Mouse (Mus musculus): ENCODE results near the gene Pla2g12a. TPM values are rescaled to one million over a fixed set of nuclear protein-coding genes. Genes with fewer than 3 reads are reported as not detected.

The Pla2g12a gene
- total RNA-seq, 2 experiments from 2014 or later = 89.5 to 116 TPM

- DNase-seq (ENCODE audit: low spot score) = no peak
Observed at GRCm38 (mm10) chr3:129896591-129896990, 18.2 kb downstream of the Pla2g12a start.

DNA sequence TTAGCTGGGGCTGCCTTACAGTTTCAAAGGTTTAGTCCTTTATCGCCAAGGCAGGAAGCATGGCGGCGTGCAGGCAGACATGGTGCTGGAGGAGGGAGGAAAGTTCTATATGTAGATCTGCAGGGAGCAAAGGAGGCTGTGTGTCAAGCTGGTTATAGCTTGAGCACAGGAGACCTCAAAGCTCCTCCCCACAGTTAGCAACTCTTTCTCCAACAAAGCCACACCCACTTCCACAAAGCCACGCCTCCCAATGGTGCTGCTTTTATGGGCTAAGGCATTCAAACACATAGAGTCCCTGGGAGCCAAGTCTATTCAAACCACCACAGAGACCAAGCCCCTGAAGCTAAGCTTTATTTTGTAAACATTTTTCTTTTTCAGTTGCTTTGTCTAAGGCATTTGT lies 20.5 kb downstream of the Pla2g12a start:
- no peak for DNase-seq (ENCODE audit: low spot score)

DNA sequence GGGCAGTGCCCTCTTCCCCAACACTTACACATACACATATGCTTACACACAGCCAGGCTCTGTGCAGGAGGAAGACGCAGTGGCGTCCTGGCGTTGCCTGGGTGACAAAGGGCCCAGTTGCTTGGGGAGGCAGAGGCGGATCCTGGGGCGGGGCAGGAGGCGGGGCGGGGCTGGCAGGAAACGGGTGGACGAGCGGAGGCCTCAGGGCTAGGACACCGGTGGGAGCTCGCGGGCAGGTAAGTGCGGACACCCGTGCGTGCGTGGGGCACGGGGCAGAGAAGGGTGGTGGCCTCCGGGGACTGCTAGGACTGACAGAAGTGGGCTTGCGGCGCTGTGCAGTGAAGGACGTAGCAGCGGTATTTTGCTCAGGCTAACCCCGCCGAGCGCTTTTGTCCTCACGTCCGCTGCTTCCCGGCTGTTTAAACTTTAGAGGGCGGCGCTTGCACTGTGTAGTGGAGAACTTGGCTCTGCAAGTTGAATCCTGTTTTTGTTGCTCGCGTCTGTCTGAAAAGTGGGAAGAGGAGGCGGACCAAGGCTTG lies 22.9 kb downstream of the Pla2g12a start, which contains the start of gene Casp6:
Gene Casp6, plus strand, starts transcription at position 155 of the 539 bp plus-strand sequence.
- DNase-seq (ENCODE audit: low spot score) = peak; percentile 72

GRCm38 (mm10) chr3:129903369-129903768 lies 25.0 kb downstream of the Pla2g12a start:
- DNase-seq (ENCODE audit: low spot score) = no peak

- DNase-seq (ENCODE audit: low spot score) = no peak
Observed at GRCm38 (mm10) chr3:129903866-129904265, 25.5 kb downstream of the Pla2g12a start.

GRCm38 (mm10) chr3:129904381-129905132 lies 26.2 kb downstream of the Pla2g12a start:
- DNase-seq (ENCODE audit: low spot score) = no peak

DNA sequence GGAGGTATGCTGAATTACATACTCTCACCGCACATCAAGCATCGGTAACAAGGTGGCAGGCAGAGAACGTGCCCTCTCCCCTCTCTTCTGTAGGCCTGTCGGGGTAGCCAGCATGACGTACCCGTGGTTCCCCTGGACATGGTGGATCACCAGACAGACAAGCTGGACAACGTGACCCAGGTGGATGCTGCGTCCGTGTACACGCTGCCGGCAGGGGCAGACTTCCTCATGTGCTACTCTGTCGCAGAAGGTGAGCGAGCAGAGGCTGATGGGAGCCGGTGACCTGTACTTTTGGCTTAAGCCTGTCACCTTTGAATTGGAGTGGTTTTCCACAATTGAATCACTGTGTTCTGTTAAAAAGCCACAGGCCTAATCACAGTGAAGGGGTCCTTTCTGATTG lies 33.6 kb downstream of the Pla2g12a start:
- DNase-seq (ENCODE audit: low spot score) = no peak

GRCm38 (mm10) chr3:129913241-129913640 lies 34.8 kb downstream of the Pla2g12a start:
- DNase-seq (ENCODE audit: low spot score) = no peak

GRCm38 (mm10) chr3:129917424-129917823 lies 39.0 kb downstream of the Pla2g12a start:
- no peak for DNase-seq (ENCODE audit: low spot score)

- DNase-seq (ENCODE audit: low spot score) = peak; percentile 63
Observed at GRCm38 (mm10) chr3:129918434-129918833, 40.0 kb downstream of the Pla2g12a start.

- DNase-seq (ENCODE audit: low spot score) = no peak
Observed at GRCm38 (mm10) chr3:129923581-129923980, 45.2 kb downstream of the Pla2g12a start.

DNA sequence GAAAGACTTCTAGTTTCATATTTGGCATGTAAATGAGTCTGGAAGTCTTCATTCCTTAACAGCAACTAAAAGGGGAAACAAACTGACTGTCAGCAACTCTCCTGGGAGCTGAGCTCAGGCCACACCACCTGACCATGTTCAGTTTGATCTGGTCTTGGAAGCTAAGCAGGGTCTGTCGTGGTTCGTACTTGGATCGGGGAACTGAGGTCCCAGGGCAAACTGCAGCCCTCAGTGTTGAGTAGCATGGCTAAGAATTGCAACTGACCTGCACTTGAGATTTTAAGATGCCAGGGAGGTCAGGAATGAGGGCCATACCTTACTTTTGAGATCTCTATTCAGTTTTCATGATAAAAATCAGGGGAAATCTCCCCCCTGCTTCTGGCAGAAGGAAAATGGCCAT lies 47.5 kb downstream of the Pla2g12a start:
- no peak for DNase-seq (ENCODE audit: low spot score)

DNA sequence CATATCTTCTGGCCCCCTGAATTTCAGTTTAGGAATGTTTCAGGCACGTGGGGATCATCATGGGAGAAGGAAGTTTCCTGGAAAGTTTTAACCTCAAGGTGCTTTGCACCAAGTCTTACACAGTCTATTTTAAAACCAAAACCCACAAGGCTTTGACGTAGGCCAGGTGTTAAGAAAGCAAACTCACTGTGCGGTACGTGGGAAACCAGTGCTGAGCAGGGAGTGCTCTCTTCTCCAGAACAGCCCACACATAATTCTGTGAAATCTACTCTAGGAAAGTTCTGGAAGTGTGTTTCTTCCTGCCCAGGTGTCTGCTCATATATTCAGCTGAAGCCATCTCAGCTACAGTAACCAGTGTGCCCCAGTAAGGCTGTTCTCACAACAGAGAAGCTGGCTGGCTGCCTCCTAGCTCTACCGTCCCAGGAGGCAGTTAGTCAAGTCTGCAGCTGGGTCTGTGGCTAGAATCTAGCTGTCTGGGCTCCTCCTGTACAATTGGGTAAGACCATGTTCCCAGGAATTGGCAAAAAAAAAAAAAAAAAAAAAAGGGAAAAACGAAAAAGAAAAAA lies 51.9 kb downstream of the Pla2g12a start:
- peak; percentile 27 for DNase-seq (ENCODE audit: low spot score)

GRCm38 (mm10) chr3:129932443-129932842 lies 54.0 kb downstream of the Pla2g12a start:
- no peak for DNase-seq (ENCODE audit: low spot score)

- no peak for DNase-seq (ENCODE audit: low spot score)
Observed at GRCm38 (mm10) chr3:129936561-129936960, 58.2 kb downstream of the Pla2g12a start.

GRCm38 (mm10) chr3:129937848-129938247 lies 59.4 kb downstream of the Pla2g12a start:
- no peak for DNase-seq (ENCODE audit: low spot score)

DNA sequence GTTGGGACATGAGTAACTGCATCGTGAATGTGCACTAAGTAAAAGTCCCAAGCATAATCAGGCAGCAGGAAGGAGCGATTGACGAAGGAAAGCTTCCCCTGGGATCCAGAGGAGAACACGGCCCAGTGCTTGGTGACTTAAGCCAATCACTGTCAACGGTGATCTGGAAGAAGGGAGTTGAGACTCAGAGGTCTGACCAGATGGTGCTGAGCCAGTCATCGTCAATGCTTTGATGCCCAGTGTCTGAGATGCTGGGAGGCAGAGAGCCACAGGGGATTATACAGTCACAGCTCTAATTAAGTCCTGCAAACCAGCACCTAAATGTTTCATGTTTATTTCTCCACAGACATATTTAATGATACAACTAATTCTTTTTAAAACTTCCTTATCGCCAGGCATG lies 60.7 kb downstream of the Pla2g12a start:
- no peak for DNase-seq (ENCODE audit: low spot score)

- DNase-seq (ENCODE audit: low spot score) = no peak
Observed at GRCm38 (mm10) chr3:129940780-129941179, 62.4 kb downstream of the Pla2g12a start.

DNA sequence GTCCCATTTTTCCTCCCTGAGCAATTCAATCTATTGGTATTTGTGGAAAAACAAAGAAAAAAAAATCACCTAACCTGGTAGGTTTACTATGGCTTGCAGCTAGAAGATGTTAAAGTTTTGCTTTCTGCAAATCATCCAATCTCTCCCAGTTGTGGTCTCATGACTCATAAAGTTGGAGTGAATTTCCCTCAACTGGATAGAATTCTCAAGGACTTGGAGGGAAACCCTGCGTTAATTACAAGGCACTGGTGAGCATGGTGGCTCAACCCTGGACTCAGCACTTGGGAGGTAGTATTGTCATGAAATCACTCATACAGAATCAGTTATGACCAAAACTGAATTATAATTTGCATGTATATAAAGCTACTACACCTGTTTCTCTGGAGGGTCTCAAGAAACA lies 62.9 kb downstream of the Pla2g12a start:
- DNase-seq (ENCODE audit: low spot score) = no peak

DNA sequence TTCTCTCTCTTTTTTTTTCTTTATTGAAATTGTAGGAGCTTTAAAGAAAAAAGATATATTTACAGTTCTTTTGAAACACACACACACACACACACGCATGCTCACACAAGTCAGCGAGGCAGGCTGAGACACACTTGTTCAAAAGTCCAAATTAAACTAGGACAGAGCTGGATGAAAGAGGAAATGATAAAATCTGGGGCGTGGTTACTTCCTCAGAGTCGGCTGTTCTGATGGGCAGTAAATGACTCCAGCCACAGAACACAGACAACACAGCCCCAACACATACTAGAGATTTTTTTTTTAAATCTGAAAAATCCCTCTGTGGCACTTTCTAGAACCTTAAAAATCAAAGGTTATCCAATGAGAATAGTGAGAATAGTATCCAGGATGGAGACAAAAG lies 65.4 kb downstream of the Pla2g12a start:
- no peak for DNase-seq (ENCODE audit: low spot score)

All from gastrocnemius, adult 18-20 months (tissue).